Mouse (Mus musculus): ENCODE data around the gene Ank3. TPM values are rescaled to one million over a fixed set of nuclear protein-coding genes. Genes with fewer than 3 reads are reported as not detected.

Ank3 gene
- total RNA-seq, 2 experiments from 2014 or later = 78.0 to 88.7 TPM

- no peak for DNase-seq (ENCODE audit: low spot score)
These were observed 173.4 kb downstream of the Ank3 start for GRCm38 (mm10) chr10:69571972-69572371.

- DNase-seq (ENCODE audit: low spot score) = no peak
These were observed 174.5 kb downstream of the Ank3 start for GRCm38 (mm10) chr10:69573054-69573453.

GRCm38 (mm10) chr10:69573746-69574145 lies 175.2 kb downstream of the Ank3 start:
- DNase-seq (ENCODE audit: low spot score) = no peak

- no peak for DNase-seq (ENCODE audit: low spot score)
These were observed 175.7 kb downstream of the Ank3 start for GRCm38 (mm10) chr10:69574190-69574663.

- DNase-seq (ENCODE audit: low spot score) = no peak
These were observed 176.3 kb downstream of the Ank3 start for GRCm38 (mm10) chr10:69574894-69575293.

GRCm38 (mm10) chr10:69575451-69575850 lies 176.9 kb downstream of the Ank3 start:
- DNase-seq (ENCODE audit: low spot score) = no peak

GRCm38 (mm10) chr10:69576264-69576663 lies 177.7 kb downstream of the Ank3 start:
- no peak for DNase-seq (ENCODE audit: low spot score)

- no peak for DNase-seq (ENCODE audit: low spot score)
These were observed 178.6 kb downstream of the Ank3 start for GRCm38 (mm10) chr10:69577061-69577728.

- DNase-seq (ENCODE audit: low spot score) = no peak
These were observed 179.1 kb downstream of the Ank3 start for GRCm38 (mm10) chr10:69577729-69578061.

GRCm38 (mm10) chr10:69579585-69579984 lies 181.0 kb downstream of the Ank3 start:
- DNase-seq (ENCODE audit: low spot score) = no peak

- no peak for DNase-seq (ENCODE audit: low spot score)
These were observed 183.0 kb downstream of the Ank3 start for GRCm38 (mm10) chr10:69581525-69581924.

- DNase-seq (ENCODE audit: low spot score) = no peak
These were observed 185.4 kb downstream of the Ank3 start for GRCm38 (mm10) chr10:69583874-69584481.

- DNase-seq (ENCODE audit: low spot score) = no peak
These were observed 186.0 kb downstream of the Ank3 start for GRCm38 (mm10) chr10:69584566-69584965.

GRCm38 (mm10) chr10:69585271-69585670 lies 186.7 kb downstream of the Ank3 start:
- no peak for DNase-seq (ENCODE audit: low spot score)

- peak; percentile 81 for DNase-seq (ENCODE audit: low spot score)
These were observed 195.9 kb downstream of the Ank3 start for GRCm38 (mm10) chr10:69594186-69595131.

GRCm38 (mm10) chr10:69595487-69595886 lies 196.9 kb downstream of the Ank3 start:
- DNase-seq (ENCODE audit: low spot score) = no peak

- no peak for DNase-seq (ENCODE audit: low spot score)
These were observed 202.9 kb downstream of the Ank3 start for GRCm38 (mm10) chr10:69601471-69601870.

- no peak for DNase-seq (ENCODE audit: low spot score)
These were observed 204.1 kb downstream of the Ank3 start for GRCm38 (mm10) chr10:69602711-69603110.

GRCm38 (mm10) chr10:69604609-69605008 lies 206.0 kb downstream of the Ank3 start:
- no peak for DNase-seq (ENCODE audit: low spot score)

GRCm38 (mm10) chr10:69605211-69605610 lies 206.6 kb downstream of the Ank3 start:
- no peak for DNase-seq (ENCODE audit: low spot score)

GRCm38 (mm10) chr10:69607611-69608119 lies 209.1 kb downstream of the Ank3 start:
- DNase-seq (ENCODE audit: low spot score) = no peak

- no peak for DNase-seq (ENCODE audit: low spot score)
These were observed 212.7 kb downstream of the Ank3 start for GRCm38 (mm10) chr10:69611314-69611713.

Data from gastrocnemius, adult 18-20 months (tissue).